Mouse (Mus musculus) small intestine, adult 2 months (tissue): Measurements from ENCODE around the gene Wnt10b. TPM values are rescaled to one million over a fixed set of nuclear protein-coding genes. Genes with fewer than 3 reads are reported as not detected.
A peak's percentile ranks its signal among the peaks of the same experiment; 100 is the strongest.

ENCODE experiments used
- H3K27ac ChIP-seq: fragments of 200-500 bp; 2 replicates; pipeline ENCODE4 v1.5.1; 2012; ENCODE audit warnings: low read depth, low read length, control low read depth, inconsistent platforms; ENCODE audit not compliant: insufficient read depth
- H3K27me3 ChIP-seq: fragments of 200-500 bp; 2 replicates; pipeline ENCODE4 v1.6.1; 2012; ENCODE audit warnings: mild to moderate bottlenecking, moderate library complexity, low read length, inconsistent platforms; ENCODE audit not compliant: control insufficient read depth, insufficient read depth
- H3K36me3 ChIP-seq: fragments of 200-500 bp; 2 replicates; pipeline ENCODE4 v1.6.1; 2012; ENCODE audit warnings: mild to moderate bottlenecking, low read length, control low read depth, inconsistent platforms; ENCODE audit not compliant: control insufficient read depth, insufficient read depth
- H3K4me1 ChIP-seq: fragments of 200-500 bp; 2 replicates; pipeline ENCODE4 v1.6.1; 2012; ENCODE audit warnings: low read length, inconsistent platforms, mixed read lengths; ENCODE audit not compliant: control insufficient read depth, insufficient read depth, insufficient read length
- H3K4me3 ChIP-seq: fragments of 200-500 bp; 2 replicates; pipeline ENCODE4 v1.5.1; 2012; ENCODE audit warnings: low read depth, mild to moderate bottlenecking, control low read depth, inconsistent platforms, low read length, moderate library complexity
- CTCF ChIP-seq: fragments of 200-500 bp; IDR thresholded peaks from 2 replicates; pipeline ENCODE4 v1.5.1; 2012; ENCODE audit warnings: low read depth, mild to moderate bottlenecking, control low read depth, inconsistent platforms, low read length, moderate library complexity, mixed read lengths; ENCODE audit not compliant: insufficient replicate concordance, insufficient read length; ENCODE audit errors: extremely low read depth
- POLR2A ChIP-seq: fragments of 200-500 bp; IDR thresholded peaks from 2 replicates; pipeline ENCODE4 v1.6.1; 2012; ENCODE audit warnings: low read depth, mild to moderate bottlenecking, control low read depth, inconsistent platforms, low read length, moderate library complexity
- WGBS: fragments of 180-500 bp; shearing (Covaris S2); methylation state at CpG from one replicate; pipeline ENCODE4 v1.1.7; 2018; 5-methylcytosine and 5-hydroxymethylcytosine counted together
- polyA plus RNA-seq: library from polyadenylated mRNA; depleted of rRNA; stranded (reverse); fragments of >200 nt; gene quantifications from 2 replicates; pipeline ENCODE4 v1.2.3, GENCODE M21; 2012

Wnt10b gene
- polyA plus RNA-seq, 1 experiment = 0.18 TPM

DNA sequence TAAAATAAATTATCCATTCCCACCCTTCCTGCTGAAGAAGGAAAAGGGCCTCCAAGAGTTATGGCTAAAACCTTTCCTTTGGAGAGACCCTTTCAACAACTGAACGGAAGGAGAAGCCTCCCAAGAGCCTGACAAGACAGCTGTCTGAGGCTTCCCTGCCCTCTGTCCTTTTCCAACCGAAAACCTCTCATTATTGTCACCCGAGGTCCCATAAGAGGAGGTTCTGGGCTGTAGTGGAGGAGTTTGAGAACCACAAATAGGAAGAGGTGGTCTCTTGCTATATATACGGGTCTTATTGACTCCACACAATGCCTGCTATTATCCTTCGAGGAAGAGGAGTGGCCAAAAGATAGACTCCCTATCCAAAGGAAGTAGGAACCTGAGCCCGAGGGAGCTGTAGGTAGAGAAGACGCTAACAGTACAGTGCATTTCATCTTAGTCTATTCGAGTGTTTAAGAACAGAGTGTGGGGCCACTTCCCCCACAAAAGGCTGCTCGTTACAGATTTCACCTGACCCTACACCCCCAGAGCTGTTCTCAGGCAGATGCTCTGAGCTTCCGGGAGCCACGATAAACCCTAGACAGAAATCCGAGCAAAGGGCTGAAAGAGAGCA, 6.0 kb downstream of the Wnt10b start:
- Histone ChIP-seq H3K27me3 (peaks cover 11% of the 10 kb centered on the region), H3K27ac (no peak overlapping the region), H3K4me3 (peak overlapping the region; percentile 58), H3K4me1 (peaks cover 12% of the 10 kb centered on the region), H3K36me3 (no peaks in the 10 kb centered on the region)
- 14% methylated on average over 12 of the region's 12 CpGs for WGBS
- TF ChIP-seq CTCF (no peak), POLR2A (no peak)

DNA sequence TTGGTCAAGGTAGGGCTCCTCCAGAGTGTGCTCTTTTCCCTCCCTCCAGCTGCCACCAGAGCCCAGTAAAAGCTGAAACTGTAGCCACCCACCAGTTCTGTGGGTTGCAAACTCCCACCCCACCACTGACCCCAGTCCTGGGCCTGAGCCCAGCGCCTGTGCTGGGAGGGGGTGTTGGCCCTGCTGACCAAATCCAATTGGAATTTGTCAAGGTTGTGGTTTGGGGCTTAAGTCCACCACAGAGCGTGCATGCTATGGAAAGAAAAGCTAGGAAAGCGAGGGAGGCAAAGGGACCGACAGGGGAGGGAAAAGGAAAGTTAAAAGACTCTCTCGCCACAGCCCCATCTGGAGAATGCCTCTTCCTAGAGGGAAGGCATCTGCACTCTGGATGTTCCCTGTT, 9.7 kb downstream of the Wnt10b start:
- TF ChIP-seq POLR2A (no peak), CTCF (no peak)
- 52% methylated on average over 5 of the region's 5 CpGs for WGBS
- H3K27ac ChIP-seq = no peak overlapping the region
- H3K4me1 ChIP-seq = peaks cover 8% of the 10 kb centered on the region
- no peaks in the 10 kb centered on the region for H3K27me3 ChIP-seq
- no peaks in the 10 kb centered on the region for H3K36me3 ChIP-seq
- H3K4me3 ChIP-seq = no peak overlapping the region

DNA sequence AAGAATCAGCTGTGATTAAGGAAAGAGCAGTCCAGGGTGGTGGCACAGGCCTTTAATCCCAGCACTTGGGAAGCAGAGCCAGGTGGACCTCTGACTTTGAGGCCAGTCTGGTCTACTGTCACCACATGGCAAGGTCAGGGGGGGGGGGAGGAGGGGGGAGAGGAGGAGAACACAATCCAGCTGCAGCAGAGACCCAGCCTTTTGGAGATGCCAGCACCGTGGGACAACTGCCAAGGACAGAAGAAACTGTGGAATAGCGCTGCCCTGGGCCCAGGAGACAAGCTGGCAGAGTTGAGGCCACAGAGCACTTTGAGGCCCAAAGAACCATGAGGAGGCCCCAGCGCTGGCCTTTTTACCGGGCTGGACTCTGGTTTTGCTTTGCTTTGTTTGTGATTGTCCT, 12.0 kb downstream of the Wnt10b start:
- no peaks in the 10 kb centered on the region for H3K27me3 ChIP-seq
- TF ChIP-seq CTCF (no peak), POLR2A (no peak)
- H3K36me3 ChIP-seq = no peaks in the 10 kb centered on the region
- peaks cover 4% of the 10 kb centered on the region; the same call in 1 of the 2 replicates for H3K4me1 ChIP-seq
- no peak overlapping the region for H3K4me3 ChIP-seq
- no peak overlapping the region for H3K27ac ChIP-seq
- 77% methylated on average over 4 of the region's 4 CpGs for WGBS

DNA sequence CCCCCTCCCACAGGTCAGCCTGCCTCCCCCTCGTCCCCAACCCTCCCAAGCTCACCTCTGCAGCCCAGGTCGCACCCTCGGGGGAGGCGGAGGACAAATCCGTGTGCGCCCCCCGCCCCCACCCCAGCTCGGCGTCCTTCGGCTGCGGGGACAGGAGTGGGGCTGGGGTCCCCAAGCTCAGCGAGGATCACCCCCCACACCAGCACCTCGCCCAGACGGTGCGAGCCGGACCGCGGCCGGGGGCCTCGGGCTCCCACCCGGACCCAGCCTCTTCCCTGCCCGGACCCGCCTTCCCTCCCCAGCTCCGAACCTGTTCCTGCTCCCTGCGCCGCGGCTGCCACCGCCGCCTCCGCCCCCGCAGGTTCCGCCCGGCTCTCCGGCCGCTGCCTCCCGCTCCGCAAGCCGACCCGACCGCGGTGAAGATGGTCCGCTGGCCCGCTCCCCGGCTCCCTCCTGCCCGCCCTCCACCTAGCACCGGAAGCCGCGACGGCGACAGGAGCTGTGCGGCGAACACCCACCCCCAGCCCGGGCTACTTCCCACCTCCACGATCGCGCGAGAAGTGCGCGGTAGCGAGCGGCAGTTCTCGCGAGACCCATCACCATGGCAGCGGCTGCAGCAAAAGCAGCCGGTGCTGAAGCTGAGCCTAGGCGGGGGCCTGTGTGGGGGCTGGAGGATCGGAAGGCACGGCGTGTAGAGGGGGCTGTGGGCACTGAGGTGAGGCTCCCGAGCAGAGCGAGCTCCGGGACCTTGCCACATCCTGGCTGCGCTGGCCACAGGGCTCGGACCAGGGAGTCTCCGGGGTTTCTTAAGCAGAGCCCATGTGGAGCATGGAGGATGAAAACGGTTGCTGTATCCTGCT, 15.1 kb downstream of the Wnt10b start, which contains the start of gene Arf3:
Arf3 (minus strand) TSS at position 545 of the 860 bp plus-strand sequence.
- peaks cover 4% of the 10 kb centered on the region; the same call in 1 of the 2 replicates for H3K4me1 ChIP-seq
- peak within 1 kb of the TSS; percentile 58 for H3K27ac ChIP-seq
- TF ChIP-seq POLR2A (peak; percentile 79), CTCF (no peak)
- under 1% methylated on average over 76 of the region's 76 CpGs for WGBS
- H3K27me3 ChIP-seq = no peaks in the 10 kb centered on the region
- H3K4me3 ChIP-seq = peak within 1 kb of the TSS; percentile 91
- H3K36me3 ChIP-seq = peaks cover 1% of the 10 kb centered on the region

DNA sequence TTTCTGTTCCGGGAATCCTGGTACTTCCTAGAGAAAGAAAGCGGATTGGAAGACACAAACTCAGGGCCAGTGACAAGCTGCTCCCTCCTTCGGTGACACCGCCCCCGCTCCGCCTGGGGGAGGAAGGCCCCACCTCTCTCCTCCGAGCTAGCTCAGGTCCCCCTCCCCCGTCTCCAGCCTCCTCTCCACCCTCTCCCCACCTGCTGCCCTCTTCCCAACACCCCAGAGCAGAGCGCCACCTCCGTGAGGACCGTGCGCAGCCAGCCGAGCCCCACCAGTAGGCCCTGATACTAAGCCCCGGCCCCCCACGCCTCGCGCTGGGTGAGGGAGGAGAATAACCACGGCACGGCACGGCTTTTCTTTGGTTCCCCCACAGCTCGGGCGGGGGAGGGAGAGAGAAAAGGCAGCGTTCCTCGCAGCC, 15.7 kb downstream of the Wnt10b start:
- 0% methylated on average over 24 of the region's 24 CpGs for WGBS
- Histone ChIP-seq H3K4me3 (peak overlapping the region; percentile 91), H3K4me1 (peaks cover 4% of the 10 kb centered on the region; the same call in 1 of the 2 replicates), H3K36me3 (peaks cover 1% of the 10 kb centered on the region), H3K27ac (peak overlapping the region; percentile 58), H3K27me3 (no peaks in the 10 kb centered on the region)
- TF ChIP-seq CTCF (no peak), POLR2A (peak; percentile 29; the same call in 1 of the 2 replicates)

DNA sequence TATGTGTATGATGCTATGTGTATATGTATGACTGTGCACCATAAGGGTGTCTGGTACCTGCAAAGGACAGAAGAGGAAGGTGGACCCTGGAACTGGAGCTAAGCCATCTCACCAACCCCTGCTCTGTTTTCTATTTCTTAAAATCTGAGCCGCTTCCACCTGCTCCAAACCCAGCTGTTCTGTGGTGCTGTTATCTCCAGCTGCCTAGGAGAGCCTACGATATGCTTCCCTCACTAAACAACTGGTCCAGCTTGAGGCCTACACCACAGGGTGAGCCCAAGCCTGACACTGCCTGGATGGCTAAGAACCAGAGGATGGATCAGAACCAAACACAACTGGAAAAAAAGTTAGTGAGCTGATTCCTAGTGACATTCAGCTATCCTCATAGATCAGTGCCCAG, 23.8 kb downstream of the Wnt10b start:
- Histone ChIP-seq H3K27me3 (no peaks in the 10 kb centered on the region), H3K27ac (no peak overlapping the region), H3K4me3 (no peak overlapping the region), H3K4me1 (peaks cover 10% of the 10 kb centered on the region), H3K36me3 (peaks cover 5% of the 10 kb centered on the region; the same call in 1 of the 2 replicates)
- TF ChIP-seq POLR2A (no peak), CTCF (no peak)
- 58% methylated on average over 2 of the region's 2 CpGs for WGBS

DNA sequence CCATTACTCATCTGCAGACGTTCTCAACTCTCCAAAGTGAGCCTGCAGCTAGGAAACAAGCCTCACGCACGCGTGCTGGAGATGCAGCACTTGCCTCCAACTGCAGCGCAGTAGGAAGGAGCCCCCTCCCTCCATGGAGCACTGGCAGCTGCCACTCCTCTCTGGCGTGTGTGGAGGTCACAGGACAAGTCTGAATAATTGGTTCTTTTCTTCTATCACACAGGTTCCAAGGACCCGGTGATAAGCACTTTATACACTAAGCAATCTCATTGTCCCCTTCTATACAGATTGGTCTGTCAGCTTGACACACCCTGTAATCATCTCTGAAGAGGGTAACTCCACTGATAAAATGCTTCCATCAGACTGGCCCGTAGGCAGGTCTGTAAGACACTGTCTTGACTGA, 24.9 kb downstream of the Wnt10b start:
- Histone ChIP-seq H3K36me3 (peaks cover 5% of the 10 kb centered on the region; the same call in 1 of the 2 replicates), H3K4me1 (peaks cover 14% of the 10 kb centered on the region), H3K4me3 (no peak overlapping the region), H3K27me3 (no peaks in the 10 kb centered on the region), H3K27ac (no peak overlapping the region)
- TF ChIP-seq POLR2A (no peak), CTCF (no peak)
- 47% methylated on average over 8 of the region's 8 CpGs for WGBS
